Mouse (Mus musculus): ENCODE measurements around the gene Cdx2.

The Cdx2 gene

GRCm38 (mm10) chr5:147292506-147293120 lies 14.5 kb downstream of the Cdx2 start:
- no peak for DNase-seq (ENCODE audit: low spot score in 2 of 2)

GRCm38 (mm10) chr5:147291764-147292505 lies 15.1 kb downstream of the Cdx2 start:
- DNase-seq (ENCODE audit: low spot score in 2 of 2) = no peak

GRCm38 (mm10) chr5:147284365-147284764 lies 22.7 kb downstream of the Cdx2 start:
- no peak for DNase-seq (ENCODE audit: low spot score in 2 of 2)

- DNase-seq (ENCODE audit: low spot score in 2 of 2) = no peak
Measured at GRCm38 (mm10) chr5:147277547-147277925, 29.5 kb downstream of the Cdx2 start.

- DNase-seq (ENCODE audit: low spot score in 2 of 2) = no peak
Measured at GRCm38 (mm10) chr5:147276701-147277546, 30.1 kb downstream of the Cdx2 start.

GRCm38 (mm10) chr5:147275761-147276160 lies 31.3 kb downstream of the Cdx2 start:
- DNase-seq (ENCODE audit: low spot score in 2 of 2) = no peak

GRCm38 (mm10) chr5:147274174-147275141 lies 32.6 kb downstream of the Cdx2 start:
- no peak for DNase-seq (ENCODE audit: low spot score in 2 of 2)

- no peak for DNase-seq (ENCODE audit: low spot score in 2 of 2)
Measured at GRCm38 (mm10) chr5:147272808-147273345, 34.2 kb downstream of the Cdx2 start.

GRCm38 (mm10) chr5:147272046-147272807 lies 34.8 kb downstream of the Cdx2 start:
- DNase-seq (ENCODE audit: low spot score in 2 of 2) = no peak

- no peak for DNase-seq (ENCODE audit: low spot score in 2 of 2)
Measured at GRCm38 (mm10) chr5:147270673-147271655, 36.1 kb downstream of the Cdx2 start.

GRCm38 (mm10) chr5:147269926-147270672 lies 37.0 kb downstream of the Cdx2 start, which contains the start of gene Pdx1:
Gene Pdx1, plus strand, starts transcription at chr5:147269959.
- no peak for DNase-seq (ENCODE audit: low spot score in 2 of 2)

GRCm38 (mm10) chr5:147269371-147269770 lies 37.7 kb downstream of the Cdx2 start:
- no peak for DNase-seq (ENCODE audit: low spot score in 2 of 2)

- DNase-seq (ENCODE audit: low spot score in 2 of 2) = no peak
Measured at GRCm38 (mm10) chr5:147268728-147269127, 38.3 kb downstream of the Cdx2 start.

- DNase-seq (ENCODE audit: low spot score in 2 of 2) = no peak
Measured at GRCm38 (mm10) chr5:147267434-147267833, 39.6 kb downstream of the Cdx2 start.

- DNase-seq (ENCODE audit: low spot score in 2 of 2) = no peak
Measured at GRCm38 (mm10) chr5:147263945-147264344, 43.1 kb downstream of the Cdx2 start.

- no peak for DNase-seq (ENCODE audit: low spot score in 2 of 2)
Measured at GRCm38 (mm10) chr5:147261899-147262541, 45.0 kb downstream of the Cdx2 start.

- DNase-seq (ENCODE audit: low spot score in 2 of 2) = no peak
Measured at GRCm38 (mm10) chr5:147260778-147261177, 46.3 kb downstream of the Cdx2 start.

- DNase-seq (ENCODE audit: low spot score in 2 of 2) = no peak
Measured at GRCm38 (mm10) chr5:147260189-147260588, 46.9 kb downstream of the Cdx2 start.

Data from frontal cortex, postnatal 14 days (tissue).